Comparison of ENCODE assay signal across 9 mouse cellular contexts in genomic region chr10:20219538-20219937, GRCm38 (mm10).
DNase-seq lines count a peak whose midpoint lies in the region; ATAC-seq lines count a peak whose summit lies in the region.
"Had no signal": no experiment of that assay in that cellular context is flagged by ENCODE, and none has a peak within 500 bp of the region (broad histone marks: within the 10 kb centered on the region; RNA-seq: fewer than 3 reads in every experiment).

No protein-coding gene starts in this region.

- peak; percentile 82 for ATAC-seq in CD4-positive, CD25-positive, alpha-beta regulatory T cell, adult 4 months
- ATAC-seq in inflammation-experienced regulatory T-cells, adult 6 months: peak; percentile 48

- DNase-seq in 416B (ENCODE audit: low read depth): peak; percentile 98
- DNase-seq in thymus, adult 18-20 months: peak; percentile 14 to 32
- no peak for DNase-seq in Muller cell, postnatal 12 days (ENCODE audit: inconsistent ontology term)
- no peak for DNase-seq in yolk sac, embryonic 10.5 days (ENCODE audit: low spot score)
- DNase-seq in urinary bladder, postnatal 4 days (ENCODE audit: low spot score in 2 of 2): no peak
- DNase-seq: adrenal gland, postnatal 14 days; cerebellum, adult 9-10 months had no signal

Comparison
In these comparisons a context has a peak if more than half of its experiments do, and no peak if none do; other contexts are left out.
1. DNase-seq: peak in 416B (single experiment) and thymus, adult 18-20 months (2 of 2); none in Muller cell, postnatal 12 days (single experiment), yolk sac, embryonic 10.5 days (single experiment) and urinary bladder, postnatal 4 days (0 of 2).